Mouse (Mus musculus): Measurements from ENCODE around the gene Ppfia2.

GRCm38 (mm10) chr10:106858106-106858505, 388.0 kb downstream of the Ppfia2 start:
- TF ChIP-seq POLR2A (IDR thresholded peaks at IDR 0.05; ENCODE audit: extremely low read depth, insufficient read depth, low read length) (no peak), CTCF (IDR thresholded peaks at IDR 0.05; ENCODE audit: extremely low read depth, insufficient read depth, low read length) (no peak)

All from cortical plate, adult 2 months (tissue).